Mouse (Mus musculus): ENCODE results near the gene Laptm5. TPM values are rescaled to one million over a fixed set of nuclear protein-coding genes. Genes with fewer than 3 reads are reported as not detected.
A peak's percentile ranks its signal among the peaks of the same experiment; 100 is the strongest.

Laptm5 gene
- polyA plus RNA-seq, 1 experiment = 903 TPM

DNA sequence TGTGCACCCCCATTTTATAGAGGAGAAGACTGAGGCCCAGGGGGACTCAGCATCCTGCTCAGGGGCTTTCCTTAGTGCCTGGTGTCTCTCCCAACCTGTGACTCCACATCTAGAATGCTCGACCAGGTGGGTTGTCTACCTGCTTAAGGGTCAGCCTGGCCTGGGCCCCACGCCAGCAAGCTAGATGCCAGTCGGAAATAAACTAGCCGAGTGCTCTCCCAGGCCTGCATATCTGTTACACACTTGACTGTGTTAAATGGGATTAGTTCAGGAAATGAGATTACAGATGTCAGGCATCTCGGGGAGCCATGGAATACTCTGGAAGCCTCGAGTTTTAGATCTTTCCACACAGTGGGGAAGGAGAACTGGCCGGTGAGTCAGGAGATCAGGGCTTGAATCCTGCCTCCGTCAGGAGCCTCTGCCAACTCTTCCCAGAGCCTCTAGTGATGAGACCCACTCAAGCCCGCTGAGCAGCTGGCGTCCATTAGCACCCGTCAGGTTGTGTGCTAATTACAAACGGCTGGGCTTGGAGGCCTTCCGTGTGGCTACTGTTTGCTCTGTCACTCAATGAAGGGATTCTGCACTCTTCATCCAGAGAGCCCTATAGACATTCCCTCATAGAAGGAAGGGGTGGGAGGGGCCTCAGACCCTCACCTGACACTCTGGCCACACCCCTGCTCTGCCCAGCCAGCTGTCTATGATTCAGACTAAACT, 28.9 kb upstream of the Laptm5 start:
- no peaks in the 10 kb centered on the region for H3K27me3 ChIP-seq (ENCODE audit: control insufficient read depth, insufficient read depth, low read length)
- no peak for TF ChIP-seq CTCF (IDR thresholded peaks at IDR 0.05; ENCODE audit: extremely low read depth, insufficient read depth, insufficient read length, insufficient replicate concordance)
- TF ChIP-seq POLR2A (IDR thresholded peaks at IDR 0.05; ENCODE audit: low read depth, low read length) = no peak
- H3K36me3 ChIP-seq (ENCODE audit: control insufficient read depth, insufficient read depth, low read length) = no peaks in the 10 kb centered on the region
- WGBS = 84% methylated on average over 13 of the region's 13 CpGs
- H3K27ac ChIP-seq (ENCODE audit: insufficient read depth, low read length) = no peak overlapping the region
- no peaks in the 10 kb centered on the region for H3K4me1 ChIP-seq (ENCODE audit: control insufficient read depth, insufficient read depth, insufficient read length)
- no peak overlapping the region for H3K4me3 ChIP-seq (ENCODE audit: extremely low read depth, insufficient read depth, insufficient read length)
- no peak for DNase-seq (ENCODE audit: low read depth in 1 of 2, low spot score in 2 of 2)

DNA sequence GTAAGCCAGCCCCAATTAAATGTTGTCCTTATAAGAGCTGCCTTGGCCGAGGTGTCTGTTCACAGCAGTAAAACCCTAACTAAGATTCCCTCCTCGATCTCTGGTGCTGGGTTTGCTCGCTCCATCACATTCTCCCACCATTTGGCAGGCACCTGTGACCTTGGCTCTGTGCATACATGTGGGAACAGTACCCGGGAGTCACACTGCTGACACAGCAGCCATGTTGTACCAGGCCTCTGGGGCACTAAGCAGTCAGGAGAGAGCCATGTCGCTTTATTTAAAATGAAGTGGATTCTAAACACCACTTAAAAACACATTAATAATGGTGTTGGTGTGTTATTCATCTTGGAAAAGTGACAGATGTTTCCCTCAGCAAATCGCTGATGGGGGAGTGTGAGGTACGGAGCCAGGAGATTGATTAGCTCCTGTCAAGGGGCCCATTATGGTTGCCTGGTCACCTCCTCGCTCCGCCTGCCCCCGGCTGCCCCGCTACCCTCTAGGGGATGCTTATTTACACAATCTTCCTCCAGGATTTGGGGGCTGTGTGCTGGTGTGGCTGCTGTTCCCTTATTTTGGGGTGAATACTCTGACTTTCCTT, 25.7 kb upstream of the Laptm5 start:
- Histone ChIP-seq H3K27ac (ENCODE audit: insufficient read depth, low read length) (no peak overlapping the region), H3K4me3 (ENCODE audit: extremely low read depth, insufficient read depth, insufficient read length) (no peak overlapping the region), H3K4me1 (ENCODE audit: control insufficient read depth, insufficient read depth, insufficient read length) (no peaks in the 10 kb centered on the region), H3K36me3 (ENCODE audit: control insufficient read depth, insufficient read depth, low read length) (no peaks in the 10 kb centered on the region), H3K27me3 (ENCODE audit: control insufficient read depth, insufficient read depth, low read length) (no peaks in the 10 kb centered on the region)
- DNase-seq (ENCODE audit: low read depth in 1 of 2, low spot score in 2 of 2) = no peak
- TF ChIP-seq POLR2A (IDR thresholded peaks at IDR 0.05; ENCODE audit: low read depth, low read length) = no peak
- TF ChIP-seq CTCF (IDR thresholded peaks at IDR 0.05; ENCODE audit: extremely low read depth, insufficient read depth, insufficient read length, insufficient replicate concordance) = no peak
- WGBS = 86% methylated on average over 11 of the region's 11 CpGs

- TF ChIP-seq POLR2A (IDR thresholded peaks at IDR 0.05; ENCODE audit: low read depth, low read length) (no peak), CTCF (IDR thresholded peaks at IDR 0.05; ENCODE audit: extremely low read depth, insufficient read depth, insufficient read length, insufficient replicate concordance) (no peak)
- H3K27ac ChIP-seq (ENCODE audit: insufficient read depth, low read length) = no peak overlapping the region
- WGBS = 67% methylated on average over 11 of the region's 11 CpGs
- no peaks in the 10 kb centered on the region for H3K36me3 ChIP-seq (ENCODE audit: control insufficient read depth, insufficient read depth, low read length)
- DNase-seq (ENCODE audit: low read depth in 1 of 2, low spot score in 2 of 2) = no peak
- H3K4me1 ChIP-seq (ENCODE audit: control insufficient read depth, insufficient read depth, insufficient read length) = no peaks in the 10 kb centered on the region
- H3K4me3 ChIP-seq (ENCODE audit: extremely low read depth, insufficient read depth, insufficient read length) = no peak overlapping the region
- H3K27me3 ChIP-seq (ENCODE audit: control insufficient read depth, insufficient read depth, low read length) = no peaks in the 10 kb centered on the region
Measured at GRCm38 (mm10) chr4:130889777-130890510, 23.0 kb upstream of the Laptm5 start.

- Histone ChIP-seq H3K27me3 (ENCODE audit: control insufficient read depth, insufficient read depth, low read length) (no peaks in the 10 kb centered on the region), H3K4me1 (ENCODE audit: control insufficient read depth, insufficient read depth, insufficient read length) (no peaks in the 10 kb centered on the region), H3K36me3 (ENCODE audit: control insufficient read depth, insufficient read depth, low read length) (no peaks in the 10 kb centered on the region), H3K27ac (ENCODE audit: insufficient read depth, low read length) (no peak overlapping the region), H3K4me3 (ENCODE audit: extremely low read depth, insufficient read depth, insufficient read length) (no peak overlapping the region)
- TF ChIP-seq POLR2A (IDR thresholded peaks at IDR 0.05; ENCODE audit: low read depth, low read length) (no peak), CTCF (IDR thresholded peaks at IDR 0.05; ENCODE audit: extremely low read depth, insufficient read depth, insufficient read length, insufficient replicate concordance) (no peak)
- no peak for DNase-seq (ENCODE audit: low read depth in 1 of 2, low spot score in 2 of 2)
Measured at GRCm38 (mm10) chr4:130890511-130890840, 22.4 kb upstream of the Laptm5 start.

- DNase-seq (ENCODE audit: low read depth in 1 of 2, low spot score in 2 of 2) = peak in 1 of 2 experiments; percentile 62
- Histone ChIP-seq H3K4me3 (ENCODE audit: extremely low read depth, insufficient read depth, insufficient read length) (no peak overlapping the region), H3K36me3 (ENCODE audit: control insufficient read depth, insufficient read depth, low read length) (no peaks in the 10 kb centered on the region), H3K27me3 (ENCODE audit: control insufficient read depth, insufficient read depth, low read length) (no peaks in the 10 kb centered on the region), H3K27ac (ENCODE audit: insufficient read depth, low read length) (no peak overlapping the region), H3K4me1 (ENCODE audit: control insufficient read depth, insufficient read depth, insufficient read length) (no peaks in the 10 kb centered on the region)
- TF ChIP-seq POLR2A (IDR thresholded peaks at IDR 0.05; ENCODE audit: low read depth, low read length) = no peak
- TF ChIP-seq CTCF (IDR thresholded peaks at IDR 0.05; ENCODE audit: extremely low read depth, insufficient read depth, insufficient read length, insufficient replicate concordance) = peak; percentile 86
- WGBS = 39% methylated on average over 17 of the region's 17 CpGs
Measured at GRCm38 (mm10) chr4:130892001-130892587, 20.8 kb upstream of the Laptm5 start.

DNA sequence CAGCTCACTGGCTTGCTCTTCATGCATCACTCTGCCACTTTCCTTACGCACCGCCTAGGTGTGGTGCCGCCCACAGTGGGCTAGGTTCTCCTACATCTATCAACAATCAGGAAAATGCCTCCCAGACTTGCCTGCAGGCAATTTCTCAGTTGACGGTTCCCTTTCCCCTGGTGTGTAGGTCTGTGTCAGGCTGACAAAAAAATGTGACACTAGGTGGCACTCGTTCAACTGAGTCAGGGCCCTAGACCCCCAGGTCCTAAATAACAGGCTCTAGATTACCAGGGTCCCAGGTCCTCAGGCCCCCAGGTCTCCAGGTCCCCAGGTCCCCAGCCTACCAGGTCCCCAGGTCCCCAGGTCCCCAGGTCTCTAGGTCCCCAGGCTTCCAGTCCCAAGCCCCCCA, 19.2 kb upstream of the Laptm5 start:
- Histone ChIP-seq H3K4me3 (ENCODE audit: extremely low read depth, insufficient read depth, insufficient read length) (no peak overlapping the region), H3K36me3 (ENCODE audit: control insufficient read depth, insufficient read depth, low read length) (no peaks in the 10 kb centered on the region), H3K27me3 (ENCODE audit: control insufficient read depth, insufficient read depth, low read length) (no peaks in the 10 kb centered on the region), H3K4me1 (ENCODE audit: control insufficient read depth, insufficient read depth, insufficient read length) (no peaks in the 10 kb centered on the region), H3K27ac (ENCODE audit: insufficient read depth, low read length) (no peak overlapping the region)
- 58% methylated on average over 5 of the region's 5 CpGs for WGBS
- no peak for TF ChIP-seq POLR2A (IDR thresholded peaks at IDR 0.05; ENCODE audit: low read depth, low read length)
- peak; percentile 7; the same call in 1 of the 2 replicates for TF ChIP-seq CTCF (IDR thresholded peaks at IDR 0.05; ENCODE audit: extremely low read depth, insufficient read depth, insufficient read length, insufficient replicate concordance)
- no peak for DNase-seq (ENCODE audit: low read depth in 1 of 2, low spot score in 2 of 2)
